Mouse (Mus musculus) kidney, postnatal 0 days (tissue): ENCODE results near the gene Tmtc2. TPM values are rescaled to one million over a fixed set of nuclear protein-coding genes. Genes with fewer than 3 reads are reported as not detected.

Experiments used
- ATAC-seq: fragments of 200-750 bp; cut with Nextera tagmentation; replicated peaks from 2 replicates; pipeline ENCODE4 v1.8.0; 2017; ENCODE audit warnings: low read depth, moderate number of reproducible peaks, moderate TSS enrichment, moderate library complexity; ENCODE audit not compliant: low FRiP score
- DNase-seq: peaks from one replicate; pipeline ENCODE4 v3.0.0-alpha.2; 2016; ENCODE audit warnings: low spot score
- H3K27ac ChIP-seq: fragments of 300-500 bp; sonication (generic); 2 replicates; pipeline ENCODE4 v1.5.1; 2014; ENCODE audit warnings: mild to moderate bottlenecking
- H3K27me3 ChIP-seq: fragments of 300-500 bp; sonication (generic); 2 replicates; pipeline ENCODE4 v1.6.1; 2014; ENCODE audit warnings: low read length, mixed read lengths; ENCODE audit not compliant: insufficient read depth
- H3K36me3 ChIP-seq: fragments of 300-500 bp; sonication (generic); 2 replicates; pipeline ENCODE4 v1.6.1; 2014; ENCODE audit warnings: low read length, mixed read lengths; ENCODE audit not compliant: insufficient read depth
- H3K4me1 ChIP-seq: fragments of 300-500 bp; sonication (generic); replicated peaks from 2 replicates; pipeline ENCODE4 v1.6.1; 2014; ENCODE audit warnings: antibody characterized with exemption, low read length, mixed read lengths; ENCODE audit not compliant: insufficient read depth
- H3K4me2 ChIP-seq: fragments of 300-500 bp; sonication (generic); 2 replicates; pipeline ENCODE4 v1.6.1; 2014; ENCODE audit warnings: mild to moderate bottlenecking, low read length, moderate library complexity, mixed read lengths
- H3K4me3 ChIP-seq: fragments of 300-500 bp; sonication (generic); replicated peaks from 2 replicates; pipeline ENCODE4 v1.5.1; 2014; ENCODE audit warnings: low read depth, low read length
- H3K9ac ChIP-seq: fragments of 300-500 bp; sonication (generic); 2 replicates; pipeline ENCODE4 v1.6.1; 2014; ENCODE audit warnings: low read depth, low read length
- H3K9me3 ChIP-seq: fragments of 300-500 bp; sonication (generic); replicated peaks from 2 replicates; pipeline ENCODE4 v1.6.1; 2016; ENCODE audit warnings: low read length, inconsistent platforms, mixed read lengths
- CTCF ChIP-seq: IDR thresholded peaks from 2 replicates; pipeline ENCODE4 v1.5.1; 2016; ENCODE audit warnings: antibody characterized with exemption, low read depth, mild to moderate bottlenecking, moderate library complexity
- WGBS: fragments of 180-500 bp; shearing (Covaris S2); extraction: QIAGEN DNeasy Blood & Tissue Kit; methylation state at CpG from one replicate; pipeline ENCODE4 v1.1.7; 2014; 5-methylcytosine and 5-hydroxymethylcytosine counted together
- polyA plus RNA-seq: library from polyadenylated mRNA; unstranded; fragments of >200 nt; fragmentation: Nextera tagmentation; extraction: Ambion mirVana; gene quantifications from 2 replicates; pipeline ENCODE4 v1.2.1, GENCODE M21; 2015

The Tmtc2 gene
- polyA plus RNA-seq, 1 experiment from 2014 or later, result 5.2 TPM

- WGBS, result 84% methylated on average over 4 of the region's 4 CpGs
- Histone ChIP-seq H3K4me3 (no peak overlapping the region), H3K4me1 (no peaks in the 10 kb centered on the region), H3K9ac (no peak overlapping the region), H3K27ac (no peak overlapping the region), H3K27me3 (no peaks in the 10 kb centered on the region), H3K9me3 (no peaks in the 10 kb centered on the region), H3K36me3 (no peaks in the 10 kb centered on the region), H3K4me2 (no peak overlapping the region)
- DNase-seq (no peak), ATAC-seq (no peak)
- TF ChIP-seq CTCF, result no peak
These were observed 37.3 kb downstream of the Tmtc2 start for GRCm38 (mm10) chr10:105536910-105537309.

GRCm38 (mm10) chr10:105535848-105536247 lies 38.4 kb downstream of the Tmtc2 start:
- no peak for ATAC-seq
- no peak for DNase-seq

GRCm38 (mm10) chr10:105532747-105533146 lies 41.5 kb downstream of the Tmtc2 start:
- Histone ChIP-seq H3K4me3 (no peak overlapping the region), H3K4me2 (no peak overlapping the region), H3K27me3 (no peaks in the 10 kb centered on the region), H3K27ac (no peak overlapping the region), H3K36me3 (no peaks in the 10 kb centered on the region), H3K9ac (no peak overlapping the region), H3K4me1 (no peaks in the 10 kb centered on the region), H3K9me3 (no peaks in the 10 kb centered on the region)
- DNase-seq (no peak), ATAC-seq (no peak)
- WGBS, result 86% methylated on average over 7 of the region's 7 CpGs
- no peak for TF ChIP-seq CTCF

More at GRCm38 (mm10) chr10:105535848-105536247, 38.4 kb downstream of the Tmtc2 start:
- Histone ChIP-seq H3K27ac (no peak overlapping the region), H3K27me3 (no peaks in the 10 kb centered on the region), H3K36me3 (no peaks in the 10 kb centered on the region), H3K4me2 (no peak overlapping the region), H3K4me1 (no peaks in the 10 kb centered on the region), H3K9ac (no peak overlapping the region), H3K9me3 (no peaks in the 10 kb centered on the region), H3K4me3 (no peak overlapping the region)
- no peak for TF ChIP-seq CTCF

- Histone ChIP-seq H3K9me3 (no peaks in the 10 kb centered on the region), H3K27me3 (no peaks in the 10 kb centered on the region), H3K9ac (no peak overlapping the region), H3K27ac (no peak overlapping the region), H3K4me3 (no peak overlapping the region), H3K36me3 (no peaks in the 10 kb centered on the region), H3K4me1 (no peaks in the 10 kb centered on the region), H3K4me2 (no peak overlapping the region)
- DNase-seq (no peak), ATAC-seq (no peak)
- 88% methylated on average over 5 of the region's 5 CpGs for WGBS
- no peak for TF ChIP-seq CTCF
These were observed 42.2 kb downstream of the Tmtc2 start for GRCm38 (mm10) chr10:105532019-105532525.

- no peak for ATAC-seq
- H3K27me3 ChIP-seq, result no peaks in the 10 kb centered on the region
- WGBS, result 78% methylated on average over 9 of the region's 9 CpGs
These were observed 43.0 kb downstream of the Tmtc2 start for GRCm38 (mm10) chr10:105531080-105531894.

GRCm38 (mm10) chr10:105523405-105524088 lies 50.7 kb downstream of the Tmtc2 start:
- no peak for ATAC-seq
- 22% methylated on average over 8 of the region's 8 CpGs for WGBS

More at GRCm38 (mm10) chr10:105531080-105531894, 43.0 kb downstream of the Tmtc2 start:
- Histone ChIP-seq H3K4me2 (no peak overlapping the region), H3K9me3 (no peaks in the 10 kb centered on the region), H3K36me3 (no peaks in the 10 kb centered on the region), H3K4me1 (no peaks in the 10 kb centered on the region), H3K9ac (no peak overlapping the region), H3K27ac (no peak overlapping the region), H3K4me3 (no peak overlapping the region)
- DNase-seq, result no peak
- TF ChIP-seq CTCF, result no peak

More at GRCm38 (mm10) chr10:105523405-105524088, 50.7 kb downstream of the Tmtc2 start:
- Histone ChIP-seq H3K9me3 (no peaks in the 10 kb centered on the region), H3K9ac (no peak overlapping the region), H3K27me3 (no peaks in the 10 kb centered on the region), H3K4me3 (no peak overlapping the region), H3K36me3 (no peaks in the 10 kb centered on the region), H3K4me1 (no peaks in the 10 kb centered on the region), H3K27ac (no peak overlapping the region), H3K4me2 (0 out of 2 replicates have a peak overlapping the region, but pooled peaks have one; percentile 13)
- TF ChIP-seq CTCF, result no peak
- DNase-seq, result peak; percentile 45
